Mouse (Mus musculus): Measurements from ENCODE around the gene Ntm.

DNA sequence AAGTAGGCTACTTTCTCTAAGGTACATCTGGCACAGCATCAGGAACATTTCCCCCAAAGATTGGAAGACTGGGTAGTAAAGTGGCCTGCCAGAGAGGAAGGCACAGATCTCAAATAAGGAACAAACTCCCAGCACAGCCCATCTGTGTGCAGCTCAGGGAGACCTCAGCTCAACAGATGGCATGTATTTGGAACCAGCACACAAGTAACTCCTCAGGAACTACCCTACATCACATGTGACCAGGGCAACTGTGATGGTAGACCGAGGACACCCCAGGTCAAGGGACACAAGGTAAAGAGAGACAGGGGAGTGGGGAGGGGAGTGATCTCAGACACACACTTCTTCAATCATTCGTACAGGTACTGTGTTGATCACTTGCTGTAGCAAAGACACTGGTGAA, 556.0 kb downstream of the Ntm start:
- no peak for TF ChIP-seq CTCF (IDR thresholded peaks at IDR 0.05; ENCODE audit: control insufficient read depth, insufficient read depth, insufficient replicate concordance, low read depth, low read length)
- TF ChIP-seq POLR2A (IDR thresholded peaks at IDR 0.05; ENCODE audit: control insufficient read depth, low read depth, low read length), result no peak
